Mouse (Mus musculus): ENCODE measurements around the gene Rsph9. TPM values are rescaled to one million over a fixed set of nuclear protein-coding genes. Genes with fewer than 3 reads are reported as not detected.
A peak's percentile ranks its signal among the peaks of the same experiment; 100 is the strongest.

Rsph9 gene
- polyA plus RNA-seq, 1 experiment, result 5.0 TPM

GRCm38 (mm10) chr17:46160090-46160662, 16.2 kb upstream of the Rsph9 start:
- WGBS, result under 1% methylated on average over 16 of the region's 16 CpGs
- Histone ChIP-seq H3K4me3 (replicated peaks; ENCODE audit: control insufficient read depth, low read depth, low read length) (peak overlapping the region; percentile 81), H3K4me1 (ENCODE audit: control insufficient read depth, insufficient read depth, low read length) (peaks cover 3% of the 10 kb centered on the region), H3K27ac (ENCODE audit: control insufficient read depth, insufficient read depth, low read depth, low read length, poor library complexity) (peak overlapping the region; percentile 93)
- TF ChIP-seq CTCF (IDR thresholded peaks at IDR 0.05; ENCODE audit: control insufficient read depth, insufficient read depth, low read length), result peak; percentile 8; the same call in 1 of the 2 replicates
- TF ChIP-seq POLR2A (IDR thresholded peaks at IDR 0.05; ENCODE audit: borderline replicate concordance, control insufficient read depth, low read depth, low read length), result peak; percentile 51; the same call in 1 of the 2 replicates

GRCm38 (mm10) chr17:46159236-46159635, 15.2 kb upstream of the Rsph9 start:
- H3K27ac ChIP-seq (ENCODE audit: control insufficient read depth, insufficient read depth, low read depth, low read length, poor library complexity), result peak overlapping the region; percentile 90
- peaks cover 3% of the 10 kb centered on the region for H3K4me1 ChIP-seq (ENCODE audit: control insufficient read depth, insufficient read depth, low read length)
- 34% methylated on average over 2 of the region's 2 CpGs for WGBS
- peak overlapping the region; percentile 53 for H3K4me3 ChIP-seq (replicated peaks; ENCODE audit: control insufficient read depth, low read depth, low read length)
- no peak for TF ChIP-seq POLR2A (IDR thresholded peaks at IDR 0.05; ENCODE audit: borderline replicate concordance, control insufficient read depth, low read depth, low read length)
- no peak for TF ChIP-seq CTCF (IDR thresholded peaks at IDR 0.05; ENCODE audit: control insufficient read depth, insufficient read depth, low read length)

- peak overlapping the region; percentile 66 for H3K27ac ChIP-seq (ENCODE audit: control insufficient read depth, insufficient read depth, low read depth, low read length, poor library complexity)
These were observed 13.1 kb upstream of the Rsph9 start for GRCm38 (mm10) chr17:46157131-46157530.

GRCm38 (mm10) chr17:46156680-46157079, 12.7 kb upstream of the Rsph9 start:
- peaks cover 2% of the 10 kb centered on the region for H3K4me1 ChIP-seq (ENCODE audit: control insufficient read depth, insufficient read depth, low read length)
- TF ChIP-seq POLR2A (IDR thresholded peaks at IDR 0.05; ENCODE audit: borderline replicate concordance, control insufficient read depth, low read depth, low read length) (no peak), CTCF (IDR thresholded peaks at IDR 0.05; ENCODE audit: control insufficient read depth, insufficient read depth, low read length) (no peak)
- H3K4me3 ChIP-seq (replicated peaks; ENCODE audit: control insufficient read depth, low read depth, low read length), result peak overlapping the region; percentile 19
- peak overlapping the region; percentile 66 for H3K27ac ChIP-seq (ENCODE audit: control insufficient read depth, insufficient read depth, low read depth, low read length, poor library complexity)
- 51% methylated on average over 5 of the region's 5 CpGs for WGBS

More at GRCm38 (mm10) chr17:46157131-46157530, 13.1 kb upstream of the Rsph9 start:
- WGBS, result 91% methylated on average over 8 of the region's 8 CpGs
- TF ChIP-seq CTCF (IDR thresholded peaks at IDR 0.05; ENCODE audit: control insufficient read depth, insufficient read depth, low read length), result no peak
- TF ChIP-seq POLR2A (IDR thresholded peaks at IDR 0.05; ENCODE audit: borderline replicate concordance, control insufficient read depth, low read depth, low read length), result no peak
- Histone ChIP-seq H3K4me3 (replicated peaks; ENCODE audit: control insufficient read depth, low read depth, low read length) (no peak overlapping the region), H3K4me1 (ENCODE audit: control insufficient read depth, insufficient read depth, low read length) (peaks cover 2% of the 10 kb centered on the region)

- TF ChIP-seq POLR2A (IDR thresholded peaks at IDR 0.05; ENCODE audit: borderline replicate concordance, control insufficient read depth, low read depth, low read length) (no peak), CTCF (IDR thresholded peaks at IDR 0.05; ENCODE audit: control insufficient read depth, insufficient read depth, low read length) (no peak)
- no peak overlapping the region for H3K4me3 ChIP-seq (replicated peaks; ENCODE audit: control insufficient read depth, low read depth, low read length)
- WGBS, result 43% methylated on average over 3 of the region's 3 CpGs
- no peak overlapping the region for H3K27ac ChIP-seq (ENCODE audit: control insufficient read depth, insufficient read depth, low read depth, low read length, poor library complexity)
- peaks cover 2% of the 10 kb centered on the region for H3K4me1 ChIP-seq (ENCODE audit: control insufficient read depth, insufficient read depth, low read length)
These were observed 10.3 kb upstream of the Rsph9 start for GRCm38 (mm10) chr17:46154336-46154735.

- 2% methylated on average over 33 of the region's 33 CpGs for WGBS
- peak within 1 kb of the TSS; percentile 86 for H3K27ac ChIP-seq (ENCODE audit: control insufficient read depth, insufficient read depth, low read depth, low read length, poor library complexity)
- peak within 1 kb of the TSS; percentile 100 for H3K4me3 ChIP-seq (replicated peaks; ENCODE audit: control insufficient read depth, low read depth, low read length)
- H3K4me1 ChIP-seq (ENCODE audit: control insufficient read depth, insufficient read depth, low read length), result peaks cover 2% of the 10 kb centered on the region
- TF ChIP-seq CTCF (IDR thresholded peaks at IDR 0.05; ENCODE audit: control insufficient read depth, insufficient read depth, low read length) (peak; percentile 3; the same call in 1 of the 2 replicates), POLR2A (IDR thresholded peaks at IDR 0.05; ENCODE audit: borderline replicate concordance, control insufficient read depth, low read depth, low read length) (peak; percentile 99)
These were observed 9.1 kb upstream of the Rsph9 start, which contains the start of gene Mad2l1bp for GRCm38 (mm10) chr17:46152847-46153782. Gene Mad2l1bp, minus strand, starts transcription at chr17:46153553.

GRCm38 (mm10) chr17:46139872-46140271, 4.1 kb downstream of the Rsph9 start:
- WGBS, result 48% methylated on average over 3 of the region's 3 CpGs
- no peak overlapping the region for H3K4me3 ChIP-seq (replicated peaks; ENCODE audit: control insufficient read depth, low read depth, low read length)
- peaks cover 6% of the 10 kb centered on the region; the same call in 1 of the 2 replicates for H3K4me1 ChIP-seq (ENCODE audit: control insufficient read depth, insufficient read depth, low read length)
- H3K27ac ChIP-seq (ENCODE audit: control insufficient read depth, insufficient read depth, low read depth, low read length, poor library complexity), result no peak overlapping the region
- no peak for TF ChIP-seq CTCF (IDR thresholded peaks at IDR 0.05; ENCODE audit: control insufficient read depth, insufficient read depth, low read length)
- no peak for TF ChIP-seq POLR2A (IDR thresholded peaks at IDR 0.05; ENCODE audit: borderline replicate concordance, control insufficient read depth, low read depth, low read length)
